ENCODE assay signal across 19 mouse cellular contexts in the genomic region with DNA sequence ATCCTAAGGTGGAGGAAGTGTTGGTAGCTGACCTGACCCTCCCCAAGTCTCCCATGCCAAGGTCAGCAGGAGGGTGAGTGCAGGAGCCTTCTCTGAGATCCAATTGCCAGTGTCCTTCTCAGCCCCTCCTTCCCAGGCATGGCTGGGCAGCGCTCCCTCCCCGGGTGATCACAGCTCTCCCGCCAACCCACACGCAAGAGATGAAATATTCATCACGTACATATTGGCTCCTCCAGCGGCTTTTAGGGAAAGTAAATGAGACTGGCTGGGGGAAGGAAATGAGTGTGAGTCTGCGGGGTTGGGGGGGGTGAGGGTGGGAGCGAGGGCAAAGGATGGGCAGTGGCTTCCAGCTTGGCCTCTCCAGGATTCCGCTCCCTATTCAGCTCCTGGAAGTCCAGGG.
DNase-seq lines count a peak whose midpoint lies in the region; ATAC-seq and TF ChIP-seq lines count a peak whose summit lies in the region.
"Had no signal": no experiment of that assay in that cellular context is flagged by ENCODE, and none has a peak within 500 bp of the region (broad histone marks: within the 10 kb centered on the region; RNA-seq: fewer than 3 reads in every experiment).

No protein-coding gene starts in this region.

- ATAC-seq in hindbrain, postnatal 0 days: no peak
- ATAC-seq in midbrain, embryonic 14.5 days (ENCODE audit: low FRiP score, low TSS enrichment): no peak
- ATAC-seq in midbrain, postnatal 0 days (ENCODE audit: low FRiP score): no peak
- ATAC-seq in hindbrain, embryonic 13.5 days (ENCODE audit: low FRiP score): no peak
- ATAC-seq: activated CD4-positive, CD25-positive, alpha-beta regulatory T cell, adult 4 months; forebrain, postnatal 0 days; Patski had no signal

- H3K9ac ChIP-seq in hindbrain, postnatal 0 days (replicated peaks; ENCODE audit: low read length): no peak overlapping the region
- no peak overlapping the region for H3K9ac ChIP-seq in midbrain, embryonic 14.5 days (replicated peaks; ENCODE audit: low read length)
- H3K9ac ChIP-seq in midbrain, postnatal 0 days (replicated peaks; ENCODE audit: low read length, poor library complexity, severe bottlenecking): no peak overlapping the region
- no peak overlapping the region for H3K9ac ChIP-seq in hindbrain, embryonic 13.5 days
- H3K9ac ChIP-seq: forebrain, embryonic 13.5 days; forebrain, postnatal 0 days; heart, embryonic 15.5 days; hindbrain, embryonic 15.5 days had no signal

- H3K4me2 ChIP-seq in hindbrain, postnatal 0 days (ENCODE audit: low read depth, low read length): no peak overlapping the region
- no peak overlapping the region for H3K4me2 ChIP-seq in midbrain, embryonic 14.5 days (ENCODE audit: low read length)
- no peak overlapping the region for H3K4me2 ChIP-seq in midbrain, postnatal 0 days (ENCODE audit: low read depth, low read length, poor library complexity, severe bottlenecking)
- H3K4me2 ChIP-seq in hindbrain, embryonic 13.5 days: no peak overlapping the region
- H3K4me2 ChIP-seq: forebrain, embryonic 13.5 days; heart, embryonic 11.5 days; heart, embryonic 15.5 days; hindbrain, embryonic 15.5 days had no signal

- TF ChIP-seq POLR2A in brain, embryonic 14.5 days (IDR thresholded peaks at IDR 0.05; ENCODE audit: borderline replicate concordance, extremely low read depth, insufficient read depth, insufficient read length, poor library complexity, severe bottlenecking): no peak

- H3K9me3 ChIP-seq in hindbrain, embryonic 10.5 days: no peaks in the 10 kb centered on the region
- no peaks in the 10 kb centered on the region for H3K9me3 ChIP-seq in hindbrain, postnatal 0 days (ENCODE audit: low read length)
- H3K9me3 ChIP-seq in midbrain, embryonic 14.5 days (ENCODE audit: control insufficient read depth, low read length): no peaks in the 10 kb centered on the region
- H3K9me3 ChIP-seq in midbrain, postnatal 0 days (ENCODE audit: low read length): no peaks in the 10 kb centered on the region
- H3K9me3 ChIP-seq in hindbrain, embryonic 13.5 days: no peaks in the 10 kb centered on the region
- H3K9me3 ChIP-seq: embryonic facial prominence, embryonic 10.5 days; forebrain, embryonic 13.5 days; heart, embryonic 15.5 days; hindbrain, embryonic 15.5 days had no signal

- 21% methylated on average over 9 of the region's 9 CpGs for WGBS in hindbrain, embryonic 10.5 days
- WGBS in hindbrain, postnatal 0 days: 23% methylated on average over 9 of the region's 9 CpGs
- 14% methylated on average over 9 of the region's 9 CpGs for WGBS in midbrain, embryonic 14.5 days
- WGBS in midbrain, postnatal 0 days: 13% methylated on average over 9 of the region's 9 CpGs
- 6% methylated on average over 8 of the region's 9 CpGs for WGBS in hindbrain, embryonic 13.5 days

- no peak for DNase-seq in hindbrain, embryonic 10.5 days (ENCODE audit: low spot score)
- no peak for DNase-seq in hindbrain, postnatal 0 days (ENCODE audit: low spot score)
- peak; percentile 55 for DNase-seq in midbrain, embryonic 14.5 days
- DNase-seq in midbrain, postnatal 0 days (ENCODE audit: low spot score): no peak
- DNase-seq in brain, embryonic 14.5 days (ENCODE audit: low read depth): peak; percentile 49
- DNase-seq in gastrocnemius, postnatal 4 days (ENCODE audit: low spot score in 2 of 2): no peak
- DNase-seq: adrenal gland, postnatal 14 days; cerebellum, adult 18-20 months; forebrain, postnatal 0 days; gastrocnemius, postnatal 36 days; heart, adult 2 months had no signal

- peaks cover 47% of the 10 kb centered on the region for H3K4me1 ChIP-seq in hindbrain, embryonic 10.5 days (replicated peaks)
- peaks cover 14% of the 10 kb centered on the region; the same call in 1 of the 2 replicates for H3K4me1 ChIP-seq in hindbrain, postnatal 0 days (ENCODE audit: insufficient read depth, low read length)
- peaks cover 49% of the 10 kb centered on the region for H3K4me1 ChIP-seq in midbrain, embryonic 14.5 days (ENCODE audit: control insufficient read depth, insufficient read depth, low read length)
- H3K4me1 ChIP-seq in midbrain, postnatal 0 days (ENCODE audit: insufficient read depth, low read length): peaks cover 11% of the 10 kb centered on the region; the same call in 1 of the 2 replicates
- H3K4me1 ChIP-seq in hindbrain, embryonic 13.5 days (replicated peaks): peaks cover 60% of the 10 kb centered on the region

- TF ChIP-seq CTCF in hindbrain, postnatal 0 days (IDR thresholded peaks at IDR 0.05; ENCODE audit: low read depth): no peak
- no peak for TF ChIP-seq CTCF in midbrain, postnatal 0 days (IDR thresholded peaks at IDR 0.05)
- no peak for TF ChIP-seq CTCF in brain, embryonic 14.5 days (IDR thresholded peaks at IDR 0.05; ENCODE audit: borderline replicate concordance, extremely low read depth, insufficient read depth, insufficient read length)

- no peak overlapping the region for H3K4me3 ChIP-seq in hindbrain, embryonic 10.5 days
- no peak overlapping the region for H3K4me3 ChIP-seq in hindbrain, postnatal 0 days (ENCODE audit: low read length)
- H3K4me3 ChIP-seq in midbrain, embryonic 14.5 days (replicated peaks; ENCODE audit: low read depth, low read length): no peak overlapping the region
- H3K4me3 ChIP-seq in midbrain, postnatal 0 days (ENCODE audit: low read depth, low read length): no peak overlapping the region
- H3K4me3 ChIP-seq in hindbrain, embryonic 13.5 days: no peak overlapping the region
- H3K4me3 ChIP-seq: embryonic facial prominence, embryonic 10.5 days; forebrain, embryonic 13.5 days; heart, adult 2 months; heart, embryonic 15.5 days; hindbrain, embryonic 15.5 days had no signal

- H3K27me3 ChIP-seq in hindbrain, embryonic 10.5 days (ENCODE audit: insufficient read depth, poor library complexity, severe bottlenecking): peaks cover 91% of the 10 kb centered on the region
- H3K27me3 ChIP-seq in hindbrain, postnatal 0 days (ENCODE audit: insufficient read depth, low read length): no peaks in the 10 kb centered on the region
- H3K27me3 ChIP-seq in midbrain, embryonic 14.5 days (ENCODE audit: control insufficient read depth, insufficient read depth, low read length): peaks cover 2% of the 10 kb centered on the region; the same call in 1 of the 2 replicates
- peaks cover 8% of the 10 kb centered on the region; the same call in 1 of the 2 replicates for H3K27me3 ChIP-seq in midbrain, postnatal 0 days (ENCODE audit: insufficient read depth, low read length)
- H3K27me3 ChIP-seq in hindbrain, embryonic 13.5 days: peaks cover 41% of the 10 kb centered on the region
- H3K27me3 ChIP-seq: hindbrain, embryonic 15.5 days had no signal

- no peaks in the 10 kb centered on the region for H3K36me3 ChIP-seq in hindbrain, embryonic 10.5 days
- no peaks in the 10 kb centered on the region for H3K36me3 ChIP-seq in hindbrain, postnatal 0 days (ENCODE audit: insufficient read depth, low read length)
- H3K36me3 ChIP-seq in midbrain, embryonic 14.5 days (ENCODE audit: control insufficient read depth, insufficient read depth, low read length): no peaks in the 10 kb centered on the region
- H3K36me3 ChIP-seq in midbrain, postnatal 0 days (ENCODE audit: insufficient read depth, low read length): no peaks in the 10 kb centered on the region
- H3K36me3 ChIP-seq in hindbrain, embryonic 13.5 days: no peaks in the 10 kb centered on the region
- H3K36me3 ChIP-seq: embryonic facial prominence, embryonic 10.5 days; heart, embryonic 15.5 days; hindbrain, embryonic 15.5 days had no signal

- H3K27ac ChIP-seq in hindbrain, embryonic 10.5 days: peak overlapping the region; percentile 29; the same call in 1 of the 2 replicates
- no peak overlapping the region for H3K27ac ChIP-seq in hindbrain, postnatal 0 days
- H3K27ac ChIP-seq in midbrain, embryonic 14.5 days (replicated peaks; ENCODE audit: low read depth, low read length): 0 out of 2 replicates have a peak overlapping the region, but pooled peaks have one; percentile 28
- H3K27ac ChIP-seq in midbrain, postnatal 0 days (ENCODE audit: low read depth, low read length): no peak overlapping the region
- peak overlapping the region; percentile 73; the same call in 1 of the 2 replicates for H3K27ac ChIP-seq in hindbrain, embryonic 13.5 days
- H3K27ac ChIP-seq: embryonic facial prominence, embryonic 10.5 days; forebrain, embryonic 13.5 days; heart, adult 2 months; heart, embryonic 15.5 days; hindbrain, embryonic 15.5 days had no signal

Comparison
In these comparisons a context has a peak if more than half of its experiments do, and no peak if none do; other contexts are left out.
1. DNase-seq: peak in midbrain, embryonic 14.5 days (single experiment) and brain, embryonic 14.5 days (single experiment); none in hindbrain, embryonic 10.5 days (single experiment), hindbrain, postnatal 0 days (single experiment), midbrain, postnatal 0 days (single experiment) and gastrocnemius, postnatal 4 days (0 of 2).
2. H3K27ac ChIP-seq: peak in hindbrain, embryonic 10.5 days (single experiment), midbrain, embryonic 14.5 days (single experiment) and hindbrain, embryonic 13.5 days (single experiment); none in hindbrain, postnatal 0 days (single experiment) and midbrain, postnatal 0 days (single experiment).